Mouse (Mus musculus): ENCODE measurements at regions not wholly inside any gene's neighbourhood (a gene's known extent, or its start where the extent isn't known, plus 50 kb on each side); places are given as distances from the start of the nearest gene placed in this dataset.

DNA sequence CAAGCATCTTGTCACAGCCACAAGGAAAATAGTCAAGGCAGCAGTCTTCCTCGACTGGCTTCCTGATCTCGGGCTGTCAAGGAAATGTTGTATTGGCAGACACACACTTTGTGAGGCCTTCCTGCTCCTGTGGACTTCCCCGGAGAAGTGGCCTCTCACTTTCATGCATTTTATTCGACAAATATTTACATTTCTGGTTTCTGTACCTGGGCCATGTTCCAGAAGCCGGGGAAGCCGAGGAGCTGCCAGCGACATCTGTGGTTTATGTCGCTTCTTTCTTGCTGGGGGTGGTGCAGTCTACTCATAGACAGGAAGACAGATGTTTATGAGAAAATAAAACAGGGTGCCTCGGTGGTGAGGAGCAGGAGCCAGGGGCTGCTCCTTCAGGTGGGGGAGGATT is 372.5 kb upstream of the Kcnab2 start:
- no peak for DNase-seq (ENCODE audit: low read depth, low spot score)

DNA sequence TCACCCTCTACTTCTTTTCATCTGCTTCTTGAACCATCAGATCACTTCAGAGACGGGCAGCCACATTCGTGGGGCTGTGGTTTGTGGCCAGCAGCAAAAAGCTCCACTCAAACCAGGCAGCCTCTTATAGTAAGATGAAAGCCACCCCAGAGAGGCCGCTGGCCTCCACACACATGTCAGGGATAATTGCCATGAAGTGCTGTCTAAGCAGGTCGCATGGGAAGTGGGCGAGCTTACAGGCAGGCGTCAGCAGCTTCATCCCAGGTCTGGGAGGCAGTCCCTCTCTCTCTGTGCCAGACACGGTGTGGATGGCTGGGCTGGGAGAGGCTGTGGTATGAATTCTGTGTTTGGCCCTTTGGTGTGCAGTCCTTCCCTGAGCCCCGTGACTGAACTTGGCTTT is 358.4 kb upstream of the Kcnab2 start:
- DNase-seq (ENCODE audit: low read depth, low spot score) = no peak

DNA sequence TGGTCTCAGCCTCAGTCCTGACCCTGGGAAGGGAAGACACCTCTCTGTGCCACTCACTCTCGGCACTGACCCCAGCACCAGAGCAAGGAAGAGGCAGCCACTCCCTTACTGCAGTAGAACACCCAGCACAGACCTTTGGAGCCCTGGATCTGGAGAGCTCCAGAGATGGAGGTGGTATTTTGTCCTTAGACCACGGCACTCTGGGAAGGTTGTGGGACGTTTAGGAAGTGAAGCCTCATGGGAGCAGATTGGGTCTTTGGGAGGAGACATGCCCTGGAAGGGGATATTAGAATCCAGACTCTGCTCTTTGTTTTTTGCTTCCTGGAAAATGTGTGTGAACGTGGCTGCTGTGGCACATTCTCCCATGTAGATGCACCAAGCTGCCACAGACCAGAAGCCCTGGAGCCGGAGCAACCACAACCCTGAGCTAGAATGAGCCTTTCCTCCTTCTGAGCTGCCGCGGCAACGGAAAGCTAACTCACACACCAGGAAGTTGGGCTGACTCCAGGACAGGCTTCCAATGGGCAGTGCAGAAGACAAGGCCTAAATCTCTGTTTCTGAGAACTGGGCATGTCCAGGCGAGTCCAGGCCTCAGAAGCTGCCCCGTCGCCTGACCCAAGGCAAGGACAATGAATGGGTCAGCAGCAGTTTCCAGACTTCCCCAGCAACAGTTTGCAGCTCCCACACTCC is 356.9 kb upstream of the Kcnab2 start:
- DNase-seq (ENCODE audit: low read depth, low spot score) = no peak

DNA sequence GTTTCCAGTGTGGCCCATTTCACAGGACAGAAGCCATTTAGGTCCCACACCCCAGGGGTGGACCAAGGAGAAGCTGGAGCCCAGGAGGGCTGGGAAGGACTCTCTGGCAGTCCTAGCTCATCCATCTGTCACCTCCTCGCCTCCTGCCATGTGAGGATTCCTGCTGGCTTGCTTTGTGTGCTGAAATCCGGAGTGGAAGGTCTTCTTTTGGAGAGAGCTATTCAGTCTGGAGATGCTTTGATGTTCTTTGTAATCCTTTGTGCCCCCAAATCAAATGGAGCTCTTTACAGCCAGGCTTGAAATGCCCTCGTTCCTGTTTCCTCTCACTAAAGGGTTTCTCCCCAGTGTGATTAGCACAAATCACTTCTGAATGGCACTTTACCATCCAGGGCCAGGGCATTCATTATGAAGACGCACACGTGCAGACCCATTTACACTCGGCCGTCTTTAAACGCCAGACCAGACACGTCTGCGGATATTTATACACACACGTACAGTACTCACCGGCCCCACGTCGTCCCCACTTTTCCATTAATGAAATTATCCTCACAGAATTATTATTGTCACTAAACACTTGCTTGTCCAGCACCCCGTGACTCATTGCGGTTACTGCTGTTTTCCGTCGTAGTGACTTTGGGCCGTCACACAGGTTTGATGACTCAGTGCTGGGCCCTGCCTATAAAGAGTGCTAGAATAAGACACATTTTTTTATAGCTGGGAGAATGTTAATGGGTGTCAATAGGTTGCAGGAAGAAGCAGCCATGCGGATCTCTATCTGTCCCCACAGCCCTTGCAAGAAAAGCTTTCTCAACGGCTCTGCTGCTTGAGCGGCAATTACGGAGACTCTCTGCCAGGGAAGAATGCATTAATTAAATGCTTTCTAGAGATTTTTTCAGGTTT is 356.0 kb upstream of the Kcnab2 start:
- no peak for DNase-seq (ENCODE audit: low read depth, low spot score)

DNA sequence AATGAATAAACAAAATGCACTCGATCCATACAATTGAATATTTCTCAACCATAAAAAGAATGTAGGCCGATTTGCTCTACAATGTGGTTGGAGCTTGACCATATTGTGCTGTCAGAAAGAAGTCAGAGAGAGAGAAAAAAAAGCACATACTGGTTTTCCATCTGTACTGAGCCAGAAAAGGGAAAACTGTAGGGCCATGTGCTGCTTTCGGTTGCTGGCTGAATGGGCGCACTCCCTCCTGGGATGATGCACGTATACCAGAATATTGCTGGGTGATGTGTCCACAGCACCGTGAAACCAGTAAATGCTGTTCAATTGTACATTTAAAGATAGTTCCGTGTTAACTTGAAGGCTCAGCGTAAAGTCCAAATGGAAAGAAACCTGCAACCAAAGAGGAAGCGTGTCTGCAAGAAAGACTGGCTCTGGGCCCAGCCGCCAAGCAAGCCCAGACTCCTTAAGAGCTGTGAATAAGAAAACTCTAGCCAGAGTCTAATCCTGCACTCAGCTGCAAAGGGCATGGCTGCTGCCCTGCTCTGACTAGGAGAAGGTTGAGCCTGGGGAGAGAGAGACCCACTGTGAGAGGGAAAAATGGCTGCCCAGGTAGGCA is 355.2 kb upstream of the Kcnab2 start:
- no peak for DNase-seq (ENCODE audit: low read depth, low spot score)

DNA sequence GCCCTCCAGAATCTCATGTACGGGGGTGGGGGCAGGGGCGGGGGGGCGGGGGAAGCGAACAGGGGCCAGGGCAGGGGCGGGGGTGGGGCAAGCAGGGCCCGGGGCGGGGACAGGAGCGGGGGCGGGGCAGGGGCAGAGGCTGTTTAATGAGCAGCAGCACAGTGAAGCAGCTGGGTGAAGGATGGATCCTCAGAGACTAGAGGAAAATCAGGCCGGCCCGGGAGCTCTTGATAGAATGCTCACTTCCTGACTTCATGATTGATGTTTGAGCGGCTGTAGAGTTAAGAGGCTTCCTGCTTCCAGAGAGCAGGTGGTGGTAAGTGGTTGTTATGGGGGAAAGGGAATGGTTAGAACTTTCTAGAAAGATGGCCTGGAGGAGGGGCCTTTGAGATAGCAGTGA is 347.5 kb upstream of the Kcnab2 start:
- DNase-seq (ENCODE audit: low read depth, low spot score) = no peak

DNA sequence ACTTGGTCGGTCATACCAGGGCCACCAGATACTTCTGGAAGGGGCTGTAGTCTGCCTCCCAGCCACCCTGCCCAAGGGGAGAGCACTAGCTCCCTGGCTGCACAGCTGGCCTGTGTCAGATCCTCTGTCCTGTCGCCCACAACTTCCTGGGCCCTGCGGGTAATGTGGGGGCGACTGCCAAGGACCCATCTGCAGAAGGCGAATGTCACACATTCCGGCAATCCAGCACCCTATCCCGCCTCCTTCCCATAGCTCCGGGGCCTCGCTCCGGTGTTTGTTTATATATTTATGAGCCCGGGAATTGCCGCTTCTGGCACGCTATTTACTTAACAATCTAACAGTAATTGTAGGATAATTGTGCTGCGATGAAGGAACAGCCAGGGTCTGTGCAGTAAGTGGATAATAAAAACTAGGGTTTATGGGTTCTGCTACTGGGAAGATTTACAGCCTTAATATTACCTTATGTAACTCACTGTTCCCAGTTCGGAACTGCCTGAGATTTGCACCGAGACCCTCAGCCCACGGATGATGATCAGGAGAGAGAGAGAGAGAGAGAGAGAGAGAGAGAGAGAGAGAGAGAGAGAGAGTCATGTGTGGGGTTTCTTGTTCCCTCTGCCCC is 338.6 kb upstream of the Kcnab2 start:
- DNase-seq (ENCODE audit: low read depth, low spot score) = no peak

DNA sequence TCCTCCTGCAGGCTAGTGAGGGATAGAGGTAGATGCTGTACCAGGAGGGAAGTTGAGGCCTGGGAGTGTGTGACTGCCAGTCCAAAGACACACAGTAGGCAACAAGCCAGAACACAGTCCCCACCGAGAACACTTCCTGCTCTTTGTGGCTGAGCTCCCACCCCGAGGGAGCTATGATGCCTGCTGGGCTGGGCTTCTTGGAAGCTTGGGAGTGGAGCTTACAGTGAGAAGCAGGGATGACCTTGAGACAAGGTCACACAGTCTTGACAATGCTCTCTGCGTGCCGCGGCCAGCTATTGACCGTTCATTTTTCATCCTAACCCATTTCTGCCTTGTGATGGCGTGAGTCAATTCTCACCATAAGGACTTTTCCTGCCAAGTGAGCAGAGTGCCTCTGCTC is 328.9 kb upstream of the Kcnab2 start:
- no peak for DNase-seq (ENCODE audit: low read depth, low spot score)

DNA sequence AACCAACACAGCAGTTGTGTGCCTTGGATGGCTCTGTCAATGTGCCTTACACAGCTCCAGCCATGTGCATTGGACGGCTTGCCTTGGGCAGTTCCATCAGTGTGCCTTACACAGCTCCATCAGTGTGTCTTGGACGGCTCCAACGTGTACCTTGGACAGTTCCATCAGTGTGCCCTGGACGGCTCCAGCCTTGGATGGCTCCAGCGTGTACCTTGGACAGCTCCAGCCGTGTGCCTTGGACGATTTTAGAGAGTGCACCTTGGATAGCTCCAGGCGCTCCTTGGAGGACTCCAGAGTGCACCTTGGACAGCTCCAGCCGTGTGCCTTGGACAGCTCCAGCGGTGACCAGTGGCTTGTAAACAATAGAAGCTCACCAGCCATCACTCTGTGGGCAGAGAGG is 321.7 kb upstream of the Kcnab2 start:
- DNase-seq (ENCODE audit: low read depth, low spot score) = peak; percentile 4

DNA sequence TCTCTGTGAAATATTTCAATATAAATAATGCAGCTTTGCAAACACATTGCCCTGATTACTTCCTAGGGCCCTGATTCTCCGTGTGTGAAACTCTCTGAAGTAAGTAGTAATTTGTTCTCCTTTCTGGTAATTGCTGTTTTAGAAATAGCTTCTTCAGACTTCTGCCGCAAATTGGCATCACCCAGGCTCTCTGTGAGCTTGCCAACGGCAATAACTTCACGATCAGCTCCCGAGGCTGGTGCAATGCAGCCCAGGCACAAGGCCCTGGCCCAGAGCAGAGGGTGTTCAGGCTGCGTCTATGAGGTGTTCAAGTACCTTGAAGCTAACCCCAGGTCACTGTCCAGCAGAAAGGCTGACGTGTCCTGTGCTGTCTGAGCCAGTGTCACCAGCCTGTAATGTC is 310.8 kb upstream of the Kcnab2 start:
- DNase-seq (ENCODE audit: low read depth, low spot score) = no peak

DNA sequence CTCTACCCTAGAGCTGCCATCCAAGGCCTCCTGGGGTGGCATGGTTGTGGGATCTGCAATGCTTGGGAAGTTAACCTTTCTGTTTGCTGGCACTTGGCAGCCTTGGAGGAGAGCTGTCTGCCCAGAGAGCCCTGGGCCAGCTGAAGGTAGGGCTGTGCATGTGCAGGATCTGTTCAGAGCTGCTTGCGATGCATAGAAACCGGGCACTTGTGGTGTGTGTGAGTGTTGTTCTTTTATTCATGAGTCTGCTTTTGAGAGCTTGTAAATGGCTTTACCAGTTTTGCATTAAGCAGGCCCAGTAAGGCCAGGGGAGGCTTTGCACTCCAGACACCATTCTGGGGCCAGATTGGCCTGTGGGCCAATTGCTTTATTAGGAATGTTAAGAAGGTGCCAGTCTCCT is 307.3 kb upstream of the Kcnab2 start:
- DNase-seq (ENCODE audit: low read depth, low spot score) = no peak

DNA sequence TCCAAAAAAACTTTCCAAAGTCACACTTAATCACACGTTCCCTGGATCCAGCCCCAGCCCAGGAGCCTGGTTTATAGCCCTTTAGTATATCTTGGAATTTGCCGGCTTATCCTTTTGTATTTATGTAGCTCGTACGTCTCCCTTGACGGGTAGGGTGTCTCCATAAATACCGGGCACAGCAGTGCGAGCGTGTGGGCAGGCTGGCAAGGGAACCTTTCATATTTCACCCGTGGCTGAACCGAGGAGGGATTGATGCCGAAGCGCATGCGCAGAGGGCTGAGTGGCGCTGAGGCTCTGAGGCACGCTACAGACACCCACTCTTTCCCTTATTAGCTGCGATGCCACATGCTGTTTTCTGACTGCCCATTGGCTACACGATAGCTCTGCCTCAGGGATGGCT is 301.9 kb upstream of the Kcnab2 start:
- DNase-seq (ENCODE audit: low read depth, low spot score) = no peak

DNA sequence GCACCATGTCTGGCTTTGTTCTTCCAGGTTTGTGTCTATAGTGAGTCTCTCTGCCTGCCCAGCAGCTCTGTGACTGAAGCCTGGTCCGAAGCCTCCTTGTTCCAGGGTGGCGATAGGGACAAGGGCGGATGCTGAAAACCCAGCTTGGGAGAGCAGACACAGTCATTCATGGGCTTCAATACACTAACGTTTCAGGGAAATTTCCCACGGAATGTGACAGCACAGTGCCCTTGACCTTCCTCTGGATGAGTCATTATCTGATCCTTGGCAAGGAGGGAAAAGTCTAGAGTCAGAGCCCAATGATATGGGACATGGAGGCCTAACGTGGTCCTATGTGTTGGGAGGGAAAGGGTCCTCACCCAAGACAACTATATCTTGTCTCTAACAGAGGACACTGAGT is 298.1 kb upstream of the Kcnab2 start:
- no peak for DNase-seq (ENCODE audit: low read depth, low spot score)

DNA sequence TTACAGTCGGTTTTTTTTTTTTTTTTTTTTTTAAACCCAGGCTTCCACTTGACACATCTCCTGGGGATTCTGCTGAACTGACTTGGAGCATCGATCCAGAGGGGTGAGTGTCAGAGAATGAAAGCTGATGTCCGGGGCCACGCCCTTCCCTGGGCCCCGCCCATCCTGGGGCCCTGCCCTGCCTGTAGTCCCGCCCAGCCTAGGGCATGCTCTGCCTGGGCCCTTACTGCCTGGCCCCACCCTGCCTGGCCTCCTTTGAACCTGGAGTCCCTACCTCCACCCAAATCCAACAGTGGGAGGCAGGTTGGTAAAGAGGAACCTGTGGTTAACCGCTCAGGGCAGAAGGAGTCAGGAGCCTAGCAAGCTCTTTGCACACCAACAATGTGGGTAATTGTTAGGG is 293.7 kb upstream of the Kcnab2 start:
- no peak for DNase-seq (ENCODE audit: low read depth, low spot score)

DNA sequence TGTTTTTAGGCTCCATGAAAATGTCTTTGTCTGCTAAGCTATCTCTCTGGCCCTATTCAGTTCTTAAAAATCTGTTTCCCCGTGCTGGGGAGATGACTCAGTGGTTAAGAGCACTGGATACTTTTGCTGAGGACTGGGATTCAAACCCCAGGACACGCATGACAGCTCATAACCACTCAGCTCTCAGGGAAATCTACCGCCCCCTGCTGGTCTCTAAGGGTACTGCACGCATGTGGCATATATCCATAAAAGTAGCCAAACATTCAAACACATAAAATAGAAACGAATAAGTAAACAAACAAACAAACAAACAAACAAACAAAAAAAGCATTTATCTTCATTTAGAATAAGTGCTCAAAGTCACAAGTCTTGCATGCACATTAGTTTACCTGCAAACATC is 289.7 kb upstream of the Kcnab2 start:
- no peak for DNase-seq (ENCODE audit: low read depth, low spot score)

DNA sequence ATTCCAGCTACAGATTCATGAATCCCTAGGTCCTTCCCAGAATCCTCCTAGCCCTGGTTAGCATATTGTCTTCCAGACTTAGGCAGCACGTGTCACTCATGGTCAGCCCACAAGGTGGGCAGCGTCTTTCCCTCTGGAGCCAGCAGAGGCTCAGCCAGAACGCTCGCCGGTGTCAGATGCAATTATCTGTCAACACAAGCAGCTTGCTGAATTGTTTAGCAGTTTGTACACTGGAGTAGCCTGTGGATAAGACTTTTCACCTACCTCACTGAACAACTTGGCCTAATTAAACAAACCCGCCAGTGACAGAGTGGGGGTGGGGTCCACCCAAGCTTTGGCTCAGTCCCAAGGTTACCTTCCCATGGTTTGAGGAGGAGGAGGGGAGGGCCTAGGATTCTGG is 285.4 kb upstream of the Kcnab2 start:
- DNase-seq (ENCODE audit: low read depth, low spot score) = no peak

DNA sequence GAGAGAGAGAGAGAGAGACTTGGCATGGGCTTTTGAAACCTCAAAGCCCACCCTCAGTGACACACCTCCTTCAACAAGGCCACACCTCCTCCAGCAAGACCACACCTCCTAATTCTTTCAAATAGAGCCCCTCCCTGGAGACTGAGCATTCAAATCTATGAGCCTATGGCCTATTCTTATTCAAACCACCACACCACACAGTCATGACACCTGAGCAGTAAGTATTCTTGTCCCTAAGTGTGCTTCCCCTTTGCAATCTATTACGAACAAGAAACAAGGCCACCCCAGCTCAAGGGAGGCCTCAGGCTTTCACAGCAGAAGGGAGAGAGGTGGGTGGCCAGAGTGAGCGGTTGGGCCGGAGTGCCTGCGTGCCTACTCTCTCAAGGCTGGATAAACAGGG is 284.9 kb upstream of the Kcnab2 start:
- DNase-seq (ENCODE audit: low read depth, low spot score) = no peak

DNA sequence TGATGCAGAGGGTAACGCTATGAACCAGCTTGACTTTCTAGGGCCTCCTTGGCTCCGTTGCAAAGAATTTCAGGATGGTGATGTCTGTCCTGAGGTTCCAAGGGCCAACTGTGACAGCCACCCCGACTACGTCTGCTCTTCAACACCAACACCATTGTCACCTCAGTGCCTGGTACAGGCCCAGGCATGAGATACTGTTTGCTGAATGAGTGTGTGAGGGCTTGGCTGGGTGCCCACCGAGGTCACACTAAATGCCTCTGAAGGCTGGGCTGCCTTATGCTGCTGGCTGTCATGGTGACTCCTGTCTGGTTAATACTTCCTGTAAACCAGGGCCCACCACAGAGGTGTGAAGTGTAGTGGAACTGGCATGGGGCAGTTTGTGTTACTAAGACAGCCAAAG is 279.5 kb upstream of the Kcnab2 start:
- DNase-seq (ENCODE audit: low read depth, low spot score) = no peak

DNA sequence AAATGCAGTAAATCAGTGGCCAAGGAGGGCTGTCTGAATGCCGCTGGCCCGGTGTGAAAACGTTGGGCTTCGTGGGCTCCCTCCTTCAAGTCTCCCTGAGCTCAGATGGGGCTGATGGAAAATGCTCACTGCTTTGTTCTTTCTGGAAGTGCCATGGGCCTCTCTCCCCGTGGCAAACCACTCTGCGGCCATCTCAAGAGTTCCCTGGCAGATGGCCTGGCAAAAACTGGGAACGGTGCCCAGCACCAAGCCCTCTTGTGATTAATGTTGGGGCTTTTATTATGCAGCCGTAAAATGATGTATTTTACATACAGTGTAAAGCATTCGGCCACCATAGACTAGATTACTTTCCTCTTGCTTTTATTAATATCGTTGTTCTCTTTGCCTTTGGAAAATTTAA is 278.9 kb upstream of the Kcnab2 start:
- DNase-seq (ENCODE audit: low read depth, low spot score) = no peak

DNA sequence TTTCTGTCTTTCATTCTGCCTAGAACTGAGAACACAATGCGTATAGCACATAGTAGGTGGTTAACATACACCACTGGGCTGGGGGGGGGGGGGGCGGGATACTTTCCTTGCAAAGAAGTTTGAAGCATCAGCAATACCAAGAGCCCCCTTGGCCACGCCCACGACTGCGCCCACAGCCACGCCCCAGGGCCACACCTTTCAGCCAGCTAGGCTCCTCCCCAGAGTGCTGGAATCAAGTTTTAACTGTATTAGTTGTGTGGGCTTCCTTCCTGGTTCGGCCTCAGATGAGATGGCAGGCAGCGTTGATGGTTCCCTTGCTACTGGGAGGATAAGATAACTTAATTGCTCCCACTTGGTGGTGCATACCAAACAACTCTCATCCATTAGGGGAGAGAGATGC is 278.1 kb upstream of the Kcnab2 start:
- DNase-seq (ENCODE audit: low read depth, low spot score) = no peak

DNA sequence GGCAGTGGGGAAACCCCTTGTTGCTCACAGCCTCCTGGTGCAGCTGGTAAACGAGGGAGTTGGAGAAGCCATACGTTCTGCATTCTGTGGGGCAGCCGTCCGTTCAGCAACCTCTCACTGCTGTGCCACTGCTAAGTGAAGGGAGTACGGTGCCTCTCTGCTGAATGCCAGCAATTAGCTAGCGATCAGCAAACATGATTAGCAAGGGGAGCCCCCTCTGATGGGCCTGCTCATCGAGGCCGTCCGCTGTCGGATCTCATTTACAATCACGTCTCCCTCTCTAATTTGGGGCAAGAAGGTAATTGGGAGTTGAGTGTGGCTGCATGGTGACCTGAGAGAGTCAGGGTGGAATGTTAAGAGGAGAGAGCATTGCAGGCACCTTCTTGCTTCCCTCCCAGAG is 266.7 kb upstream of the Kcnab2 start:
- no peak for DNase-seq (ENCODE audit: low read depth, low spot score)

DNA sequence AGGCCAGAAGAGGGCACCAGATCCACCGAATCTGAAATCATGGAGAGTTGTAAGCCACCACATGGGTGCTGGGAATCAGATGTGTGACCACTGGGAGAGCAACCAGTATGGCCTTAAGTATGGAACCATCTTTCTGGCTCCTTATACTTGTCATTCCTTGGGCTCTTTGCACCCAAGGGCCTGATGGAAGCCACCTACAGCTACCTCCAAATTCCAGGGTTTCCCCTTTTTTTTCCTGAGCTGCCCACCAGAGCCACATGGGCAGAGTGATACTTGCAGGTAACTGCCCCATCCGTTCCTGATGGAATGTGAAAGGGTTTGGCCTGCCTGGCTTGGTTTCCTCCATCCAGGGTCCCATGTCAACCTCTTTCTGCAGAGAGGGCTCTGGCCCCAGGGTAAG is 255.3 kb upstream of the Kcnab2 start:
- no peak for DNase-seq (ENCODE audit: low read depth, low spot score)

DNA sequence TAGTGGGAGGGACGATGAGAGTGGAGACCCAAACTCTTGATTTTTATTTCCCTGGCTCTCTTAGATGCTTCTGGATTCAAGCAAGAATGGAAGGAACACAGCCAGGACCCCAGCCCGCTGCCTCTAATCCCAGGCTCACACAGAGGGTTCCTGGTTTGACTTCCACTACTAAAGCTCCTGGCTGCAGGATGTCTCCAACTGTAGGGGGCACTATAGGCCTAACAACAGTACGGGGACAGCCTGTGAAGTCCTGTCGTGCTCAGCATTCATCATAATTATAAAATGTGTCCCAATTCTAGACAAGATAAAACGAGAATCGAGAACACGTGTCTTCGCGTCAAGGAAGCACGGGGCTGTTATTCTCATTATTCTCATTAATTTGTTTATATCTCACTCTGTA is 254.3 kb upstream of the Kcnab2 start:
- DNase-seq (ENCODE audit: low read depth, low spot score) = no peak

All from skeletal muscle tissue, adult 2 months (tissue).